Mouse (Mus musculus): Measurements from ENCODE around the gene Selplg.
"Not testable (repeated sequence)": the region's sequence is repeated elsewhere in the genome, so short reads cannot be mapped to it uniquely, and the experiment has no call there.

Gene Selplg

DNA sequence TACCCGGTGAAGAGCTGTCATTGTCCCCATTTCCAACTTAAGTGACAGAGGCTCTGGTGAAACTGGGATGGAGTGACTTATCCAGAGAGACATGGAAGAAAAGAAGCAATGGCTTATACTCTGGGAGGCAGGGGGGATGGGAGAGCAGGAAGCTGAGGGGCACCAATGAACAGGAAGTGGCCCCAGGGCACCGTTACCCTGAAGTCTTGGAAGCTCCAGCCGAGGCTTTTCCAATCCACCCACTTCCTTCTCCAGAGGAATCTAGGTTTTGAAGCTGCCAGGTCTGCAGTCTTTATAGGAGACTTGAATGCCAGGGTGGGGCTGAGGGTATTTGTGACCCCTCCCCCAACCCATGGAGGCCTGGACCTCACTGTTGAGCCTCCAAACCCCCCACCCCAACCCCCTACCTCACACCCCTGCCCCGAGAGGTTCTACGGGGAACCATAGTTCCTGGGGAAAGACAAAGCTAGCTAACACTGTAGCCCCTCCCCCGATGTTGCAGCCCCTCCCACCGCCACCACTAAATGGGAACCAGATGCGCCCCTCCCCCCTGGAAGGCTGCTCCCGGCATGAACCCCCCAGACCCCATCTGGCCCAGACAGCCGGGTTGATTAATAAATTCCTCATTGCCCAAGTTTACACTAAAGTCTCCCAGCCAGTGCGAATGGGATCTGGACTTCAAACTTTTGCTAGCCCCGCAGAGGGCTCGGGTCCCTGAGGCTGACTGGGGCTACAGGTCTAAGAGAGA, 35.9 kb downstream of the Selplg start:
- CTCF ChIA-PET: no interaction called here

DNA sequence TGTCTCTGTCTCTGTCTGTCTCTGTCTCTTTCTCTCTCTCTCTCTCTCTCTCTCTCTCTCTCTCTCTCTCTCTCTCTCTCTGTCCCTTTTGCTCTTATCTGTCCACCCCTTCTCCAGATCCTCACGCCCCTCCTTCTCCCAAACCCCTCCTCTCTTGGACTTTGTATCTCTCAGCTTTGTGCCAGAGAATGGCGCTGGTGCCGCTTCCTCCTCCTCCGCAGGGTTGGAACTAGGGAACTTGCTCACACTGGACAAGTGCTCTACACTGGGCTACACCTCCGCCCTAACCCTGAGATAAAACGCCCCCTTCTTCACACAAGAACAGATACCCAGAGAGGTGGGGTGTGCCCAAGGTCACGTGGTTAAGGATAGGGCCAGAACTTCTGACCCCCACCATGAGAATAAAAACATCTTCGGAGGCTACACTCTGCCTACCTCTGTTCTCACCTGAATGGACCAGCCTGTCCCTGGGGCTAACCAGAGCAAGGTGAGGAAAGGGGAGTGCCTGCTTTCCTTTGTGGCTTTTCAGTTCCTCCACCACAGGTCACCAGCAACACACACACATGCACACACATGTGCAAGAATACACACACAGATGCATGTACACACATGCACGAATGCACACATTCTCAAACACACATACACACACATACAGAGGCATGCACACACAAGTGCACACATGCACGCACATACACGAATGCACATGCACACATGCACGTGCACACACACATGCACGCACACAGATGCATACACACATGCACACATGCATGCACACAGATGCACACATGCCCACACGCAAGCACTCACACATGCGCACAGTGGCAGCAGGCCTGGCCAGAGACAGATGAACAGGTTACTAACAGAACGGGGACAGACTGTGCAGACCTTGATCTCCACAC, 41.0 kb downstream of the Selplg start:
- CTCF ChIA-PET: no interaction called here

DNA sequence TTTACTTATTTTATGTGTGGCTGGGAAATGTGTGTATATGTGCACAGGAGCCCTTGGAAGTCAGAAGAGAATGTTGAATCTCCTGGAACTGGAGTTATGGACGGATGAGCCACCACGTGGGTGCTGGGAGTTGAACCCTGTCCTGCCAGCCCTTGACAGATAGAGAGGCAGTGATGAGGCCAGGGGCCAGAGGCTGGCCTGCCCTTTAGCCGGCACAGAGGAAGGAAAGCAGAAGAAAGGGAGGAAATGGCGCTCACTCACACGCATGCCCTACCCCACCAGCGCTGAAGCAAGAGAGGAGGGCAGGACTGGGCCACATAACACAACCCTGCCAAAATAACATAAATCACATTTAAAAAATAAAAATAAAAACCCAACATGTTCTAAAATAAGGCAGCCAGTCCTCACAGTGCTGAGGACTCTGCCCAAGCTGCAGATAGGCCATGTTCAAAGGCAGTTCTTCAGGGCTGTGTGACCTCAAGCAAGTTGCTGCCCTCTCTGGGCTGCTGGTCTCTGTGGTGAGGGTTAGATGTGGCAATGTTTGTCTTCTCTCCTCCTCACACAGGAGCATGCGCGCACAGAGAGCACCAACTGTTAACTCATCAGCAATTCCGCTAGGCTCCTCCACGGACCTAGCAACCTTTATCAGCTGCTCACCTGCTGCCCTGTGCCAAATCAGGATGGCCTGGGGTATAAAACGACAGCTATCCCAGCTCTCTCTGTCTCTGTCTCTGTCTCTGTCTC, 41.8 kb downstream of the Selplg start:
- CTCF ChIA-PET: no interaction called here

GRCm38 (mm10) chr5:113789075-113789788, 43.2 kb downstream of the Selplg start:
- CTCF ChIA-PET: no interaction called here

DNA sequence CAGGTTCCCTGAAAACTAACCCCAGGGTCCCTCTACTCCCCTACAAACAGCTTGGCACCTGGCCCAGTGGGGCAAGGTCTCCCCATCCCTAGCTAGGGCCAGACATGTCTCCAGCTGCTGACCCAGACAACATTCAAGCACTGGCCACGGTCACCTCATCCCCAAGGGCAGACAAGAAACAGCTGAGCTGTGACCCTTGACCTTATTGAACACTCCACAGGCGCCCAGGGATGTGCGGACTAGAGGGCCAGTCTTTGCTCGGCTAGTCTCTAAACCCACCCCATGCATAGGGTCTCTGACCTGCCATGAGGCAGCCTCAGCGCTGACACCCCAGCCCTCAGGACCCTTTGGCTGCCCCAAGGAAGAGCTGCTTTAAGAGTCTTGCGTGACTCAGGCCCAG, 43.8 kb downstream of the Selplg start:
- CTCF ChIA-PET: no interaction called here

DNA sequence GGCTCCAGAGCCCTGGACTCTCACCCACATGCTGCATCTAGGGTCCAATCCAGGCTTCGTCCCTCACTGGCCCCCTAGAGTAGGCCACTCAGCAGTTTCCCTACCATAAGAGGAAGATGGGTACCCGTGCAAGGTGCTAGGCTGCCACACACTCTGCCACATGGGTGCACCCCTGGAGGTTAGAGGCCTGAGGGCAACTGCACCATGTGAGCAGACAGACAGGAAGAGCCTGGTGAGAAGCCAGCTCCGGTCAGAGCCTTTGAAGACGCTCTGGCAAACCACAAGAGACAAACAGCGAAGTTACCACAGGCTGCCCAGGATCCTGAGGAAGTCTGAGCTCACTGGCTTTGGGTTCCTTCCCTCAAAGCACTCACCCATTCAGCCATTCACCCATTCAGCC, 45.5 kb downstream of the Selplg start:
- CTCF ChIA-PET: no interaction called here

DNA sequence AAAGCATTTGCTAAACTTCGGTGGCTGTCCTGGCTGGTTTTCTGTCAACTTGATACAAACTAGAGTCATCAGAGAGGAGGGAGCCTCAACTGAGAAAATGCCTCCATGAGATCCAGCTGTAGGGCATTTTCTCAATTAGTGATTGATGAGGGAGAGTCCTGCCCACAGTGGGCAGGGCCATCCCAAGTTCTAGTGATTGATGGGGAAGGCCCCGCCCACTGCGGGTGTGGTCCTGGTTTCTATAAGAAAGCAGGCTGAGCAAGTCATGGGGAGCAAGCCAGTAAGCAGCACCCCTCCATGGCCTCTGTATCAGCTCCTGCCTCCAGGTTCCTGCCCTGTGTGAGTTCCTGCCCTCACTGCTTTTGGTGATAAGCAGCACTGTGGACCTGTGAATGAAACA, 48.3 kb downstream of the Selplg start:
- CTCF ChIA-PET: interaction anchor here (1.3 kb wide), 1 partner anchor 48 kb away, joined by 3 read pairs; the partner anchor contains the start of gene Ficd

DNA sequence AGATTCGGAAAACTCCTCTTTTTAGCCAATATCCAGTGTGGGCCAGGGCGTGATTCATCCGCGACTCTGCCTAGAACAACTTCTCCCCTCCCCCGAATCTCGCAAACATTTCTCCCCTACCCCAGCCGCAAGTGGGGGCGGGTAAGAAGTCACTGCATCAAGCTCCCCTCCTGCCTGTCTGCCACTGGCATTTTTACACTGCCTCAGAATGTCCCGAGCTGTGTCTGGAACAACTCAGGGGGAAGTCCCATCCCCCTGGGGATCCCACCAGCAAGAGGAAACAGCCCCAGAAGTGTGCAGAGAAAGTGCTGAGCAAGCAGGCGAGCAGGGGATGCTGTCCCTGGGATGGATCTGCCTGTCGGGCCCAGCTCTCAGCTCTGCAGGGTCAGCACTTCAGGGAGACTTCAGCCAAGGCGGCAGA, 48.9 kb downstream of the Selplg start:
- CTCF ChIA-PET: interaction anchor here (0.6 to 1.3 kb wide), 2 partner anchors 28 to 47 kb away, joined by 3 read pairs; partner anchors contain the start of gene Ficd

- CTCF ChIA-PET: interaction anchor here (0.6 kb wide), 1 partner anchor 29 kb away, joined by 3 read pairs; no protein-coding TSS in a partner anchor
These were observed 49.8 kb downstream of the Selplg start for GRCm38 (mm10) chr5:113782624-113783023.

- CTCF ChIA-PET: no interaction called here
These were observed 50.6 kb downstream of the Selplg start for GRCm38 (mm10) chr5:113781875-113782274.

- CTCF ChIA-PET: no interaction called here
These were observed 51.2 kb downstream of the Selplg start for GRCm38 (mm10) chr5:113781254-113781653.

GRCm38 (mm10) chr5:113780763-113781162, 51.7 kb downstream of the Selplg start:
- CTCF ChIA-PET: no interaction called here

- CTCF ChIA-PET: no interaction called here
These were observed 52.2 kb downstream of the Selplg start for GRCm38 (mm10) chr5:113780082-113780752.

DNA sequence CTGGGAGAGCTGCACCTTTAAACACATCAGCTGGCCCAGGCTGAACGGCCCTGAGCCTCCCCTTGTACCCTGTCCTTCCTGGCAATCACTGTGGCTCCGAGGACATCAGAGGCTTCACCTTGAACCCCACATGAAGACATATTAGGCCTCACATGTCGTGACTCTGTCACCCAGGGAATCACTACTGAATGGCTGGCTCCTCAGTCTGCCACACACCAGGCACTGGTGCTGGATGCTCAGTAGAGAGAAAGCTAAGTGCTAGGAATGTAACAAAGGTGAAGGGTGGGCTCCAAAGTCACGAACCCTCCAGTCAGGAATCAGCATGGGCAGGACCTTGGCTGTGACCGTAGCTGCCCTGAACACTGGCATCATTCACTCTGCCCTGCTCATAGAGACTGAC, 52.9 kb downstream of the Selplg start:
- CTCF ChIA-PET: no interaction called here

DNA sequence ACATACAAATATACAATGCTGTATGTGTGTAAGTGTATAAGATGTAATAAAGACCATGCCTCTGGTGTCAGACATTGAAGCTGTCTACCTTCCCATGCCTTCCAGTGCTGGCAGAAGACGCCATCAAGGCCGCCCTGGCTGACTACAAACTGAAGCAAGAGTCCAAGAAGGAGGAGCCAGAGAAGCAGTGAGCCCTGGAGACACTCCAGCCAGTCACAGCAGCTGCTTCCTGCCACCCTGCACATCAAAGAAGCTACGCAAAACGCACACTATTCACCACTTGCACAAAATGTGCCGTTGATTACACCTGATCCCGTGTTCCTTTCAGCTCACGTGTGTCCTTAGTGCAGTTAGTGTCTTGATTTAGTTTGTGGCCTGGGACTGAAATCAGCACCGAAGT, 54.7 kb downstream of the Selplg start:
- CTCF ChIA-PET: not testable (repeated sequence)

DNA sequence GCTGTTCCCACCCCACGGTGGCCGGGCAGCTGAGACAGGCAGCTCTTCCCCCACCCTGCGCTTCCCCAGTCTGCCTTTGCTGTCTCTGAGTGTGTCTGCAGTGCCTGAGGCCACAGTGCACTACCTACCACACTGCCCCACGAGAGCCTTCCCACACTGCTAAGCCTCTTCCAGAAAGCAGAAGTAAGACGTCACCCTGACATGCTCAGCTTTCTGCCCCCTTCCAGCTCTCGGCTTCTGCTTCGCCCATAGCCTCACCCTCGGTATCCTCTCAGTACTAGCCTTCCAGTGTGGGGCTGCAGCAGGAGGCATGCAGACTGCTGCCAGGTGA, 55.6 kb downstream of the Selplg start:
- CTCF ChIA-PET: interaction anchor here (2.1 kb wide), 1 partner anchor 37 kb away, joined by 8 read pairs; no protein-coding TSS in a partner anchor

GRCm38 (mm10) chr5:113776128-113776895, 56.1 kb downstream of the Selplg start:
- CTCF ChIA-PET: interaction anchor here (0.6 to 2.1 kb wide), 2 partner anchors 35 to 38 kb away, joined by 4 to 8 read pairs; no protein-coding TSS in a partner anchor

GRCm38 (mm10) chr5:113775585-113775984, 56.9 kb downstream of the Selplg start:
- CTCF ChIA-PET: interaction anchor here (0.6 to 2.1 kb wide), 3 partner anchors 36 to 52 kb away, joined by 3 to 8 read pairs (median 4); no protein-coding TSS in a partner anchor

DNA sequence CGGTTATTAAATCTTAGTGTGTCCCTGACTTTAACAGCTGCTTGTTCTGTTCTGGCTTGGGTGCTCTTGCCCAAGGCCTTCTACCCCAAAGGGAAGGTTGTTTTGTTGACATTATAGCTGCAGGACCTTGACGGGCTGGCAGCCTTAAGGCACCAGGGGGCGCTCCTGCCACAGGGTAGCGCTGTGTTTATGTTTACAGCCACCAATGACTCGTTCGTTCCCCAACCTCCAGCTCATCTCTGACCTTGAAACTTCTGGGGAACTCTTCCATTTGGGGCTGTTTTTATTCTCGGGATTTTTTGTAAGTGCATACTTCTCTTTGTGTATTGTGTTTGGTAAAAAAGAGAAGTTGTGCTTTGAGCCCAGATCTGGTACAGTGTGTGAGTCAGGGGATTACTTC, 58.8 kb downstream of the Selplg start:
- CTCF ChIA-PET: interaction anchor here (0.6 to 2.0 kb wide), 5 partner anchors 42 to 182 kb away, joined by 3 to 16 read pairs (median 5); no protein-coding TSS in a partner anchor
